Mouse (Mus musculus) erythroid progenitor cell, adult 5-6 weeks (primary cell): ENCODE measurements around the gene Plod1. TPM values are rescaled to one million over a fixed set of nuclear protein-coding genes. Genes with fewer than 3 reads are reported as not detected.

ENCODE experiments used
- ATAC-seq: replicated peaks from 2 replicates; pipeline ENCODE4 v1.8.0; 2016; ENCODE audit warnings: moderate number of reproducible peaks, mild to moderate bottlenecking, moderate TSS enrichment, inconsistent platforms; ENCODE audit not compliant: poor library complexity, low FRiP score, severe bottlenecking
- total RNA-seq, 2 experiments: library from RNA; stranded (forward) in 1 of 2; stranded (reverse) in 1 of 2; fragments of 150-400 nt in 1 of 2; fragments of 186-747, 209-891 nt in 1 of 2; gene quantifications; 2 replicates each; pipeline versions ENCODE4 v1.2.3 to v1.2.4; 2015 to 2017; ENCODE audit warnings: low replicate concordance in 2 of 2

Gene Plod1
- total RNA-seq, 2 experiments from 2014 or later = 4.8 to 5.9 TPM

GRCm38 (mm10) chr4:147866056-147866455 lies 70.5 kb downstream of the Plod1 start:
- no peak for ATAC-seq

GRCm38 (mm10) chr4:147865651-147866050 lies 70.9 kb downstream of the Plod1 start:
- ATAC-seq = no peak

DNA sequence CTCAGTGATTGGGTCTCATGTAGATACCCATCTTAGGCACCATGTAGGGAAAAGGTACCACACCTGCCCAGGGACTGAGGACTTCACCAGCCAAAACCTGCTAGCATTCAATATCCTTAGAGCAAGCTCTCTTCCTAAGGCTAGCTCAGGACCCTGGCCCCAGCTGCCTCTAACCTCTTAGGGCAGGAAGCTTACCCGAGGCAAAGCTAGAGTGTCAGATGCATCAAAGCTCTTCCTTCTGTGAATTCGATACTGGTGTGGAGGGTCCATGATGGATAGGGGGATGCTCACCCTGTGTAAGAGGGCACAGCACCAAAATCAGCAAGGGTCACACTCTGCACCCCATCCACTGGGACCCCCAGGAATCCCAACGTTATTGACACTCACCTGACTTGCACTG lies 74.5 kb downstream of the Plod1 start:
- no peak for ATAC-seq

Other genes with a start within 250 kb of the Plod1 start
- gene Zfp534, start 234.2 kb downstream of the Plod1 start, total RNA-seq (2015; ENCODE audit: low replicate concordance) = not detected in 2 replicates
- not detected in 2 replicates for gene Zfp534, start 234.2 kb downstream of the Plod1 start, total RNA-seq (2017; ENCODE audit: low replicate concordance)
- gene Zfp984, start 127.0 kb downstream of the Plod1 start, total RNA-seq (2015; ENCODE audit: low replicate concordance) = 7.2 and 20.1 TPM in 2 replicates
- gene Zfp984, start 127.0 kb downstream of the Plod1 start, total RNA-seq (2017; ENCODE audit: low replicate concordance) = 6.8 and 12.9 TPM in 2 replicates
- gene Zfp933, start 88.4 kb downstream of the Plod1 start, total RNA-seq (2015; ENCODE audit: low replicate concordance) = 0.84 and 3.2 TPM in 2 replicates
- gene Zfp933, start 88.4 kb downstream of the Plod1 start, total RNA-seq (2017; ENCODE audit: low replicate concordance) = 0.98 and 3.0 TPM in 2 replicates
- gene Miip, start 68.0 kb downstream of the Plod1 start, total RNA-seq (2015; ENCODE audit: low replicate concordance) = 134 and 157 TPM in 2 replicates
- 131 and 165 TPM in 2 replicates for gene Miip, start 68.0 kb downstream of the Plod1 start, total RNA-seq (2017; ENCODE audit: low replicate concordance)
- 16.8 and 35.3 TPM in 2 replicates for gene Fv1, start 67.8 kb downstream of the Plod1 start, total RNA-seq (2015; ENCODE audit: low replicate concordance)
- 29.4 and 35.8 TPM in 2 replicates for gene Fv1, start 67.8 kb downstream of the Plod1 start, total RNA-seq (2017; ENCODE audit: low replicate concordance)
- gene Mfn2, start 32.1 kb downstream of the Plod1 start, total RNA-seq (2015; ENCODE audit: low replicate concordance) = 15.1 and 18.0 TPM in 2 replicates
- 6.8 and 17.8 TPM in 2 replicates for gene Mfn2, start 32.1 kb downstream of the Plod1 start, total RNA-seq (2017; ENCODE audit: low replicate concordance)
- 19.3 and 20.5 TPM in 2 replicates for gene 2510039O18Rik, start 4.1 kb upstream of the Plod1 start, total RNA-seq (2015; ENCODE audit: low replicate concordance)
- 17.7 and 18.9 TPM in 2 replicates for gene 2510039O18Rik, start 4.1 kb upstream of the Plod1 start, total RNA-seq (2017; ENCODE audit: low replicate concordance)
- gene Nppb, start 49.0 kb upstream of the Plod1 start, total RNA-seq (2015; ENCODE audit: low replicate concordance) = not detected in 2 replicates
- not detected in 2 replicates for gene Nppb, start 49.0 kb upstream of the Plod1 start, total RNA-seq (2017; ENCODE audit: low replicate concordance)
- not detected in 2 replicates for gene Nppa, start 64.0 kb upstream of the Plod1 start, total RNA-seq (2015; ENCODE audit: low replicate concordance)
- gene Nppa, start 64.0 kb upstream of the Plod1 start, total RNA-seq (2017; ENCODE audit: low replicate concordance) = not detected in 2 replicates
- gene Clcn6, start 102.1 kb upstream of the Plod1 start, total RNA-seq (2015; ENCODE audit: low replicate concordance) = 1.3 and 2.5 TPM in 2 replicates
- gene Clcn6, start 102.1 kb upstream of the Plod1 start, total RNA-seq (2017; ENCODE audit: low replicate concordance) = 1.7 and 2.7 TPM in 2 replicates
- gene Mthfr, start 102.3 kb upstream of the Plod1 start, total RNA-seq (2015; ENCODE audit: low replicate concordance) = 5.8 and 8.0 TPM in 2 replicates
- gene Mthfr, start 102.3 kb upstream of the Plod1 start, total RNA-seq (2017; ENCODE audit: low replicate concordance) = 2.0 and 7.1 TPM in 2 replicates
- 4.6 and 5.8 TPM in 2 replicates for gene Agtrap, start 151.3 kb upstream of the Plod1 start, total RNA-seq (2015; ENCODE audit: low replicate concordance)
- gene Agtrap, start 151.3 kb upstream of the Plod1 start, total RNA-seq (2017; ENCODE audit: low replicate concordance) = 3.6 and 4.1 TPM in 2 replicates
- gene Mad2l2, start 193.6 kb upstream of the Plod1 start, total RNA-seq (2015; ENCODE audit: low replicate concordance) = 11.5 and 20.5 TPM in 2 replicates
- 0.30 and 5.5 TPM in 2 replicates for gene Mad2l2, start 193.6 kb upstream of the Plod1 start, total RNA-seq (2017; ENCODE audit: low replicate concordance)
- gene Draxin, start 193.9 kb upstream of the Plod1 start, total RNA-seq (2015; ENCODE audit: low replicate concordance) = 0.42 TPM in 1 of 2 replicates, not detected in the other
- gene Draxin, start 193.9 kb upstream of the Plod1 start, total RNA-seq (2017; ENCODE audit: low replicate concordance) = not detected in 2 replicates
- gene Fbxo6, start 215.4 kb upstream of the Plod1 start, total RNA-seq (2015; ENCODE audit: low replicate concordance) = 3.2 TPM in 1 of 2 replicates, not detected in the other
- 2.1 TPM in 1 of 2 replicates, not detected in the other for gene Fbxo6, start 215.4 kb upstream of the Plod1 start, total RNA-seq (2017; ENCODE audit: low replicate concordance)
- 1.1 TPM in 1 of 2 replicates, not detected in the other for gene Fbxo44, start 223.7 kb upstream of the Plod1 start, total RNA-seq (2015; ENCODE audit: low replicate concordance)
- gene Fbxo44, start 223.7 kb upstream of the Plod1 start, total RNA-seq (2017; ENCODE audit: low replicate concordance) = not detected in 2 replicates
- not detected in 2 replicates for gene Fbxo2, start 223.9 kb upstream of the Plod1 start, total RNA-seq (2015; ENCODE audit: low replicate concordance)
- not detected in 2 replicates for gene Fbxo2, start 223.9 kb upstream of the Plod1 start, total RNA-seq (2017; ENCODE audit: low replicate concordance)